Mouse (Mus musculus): ENCODE data around the gene Siva1.

The Siva1 gene

DNA sequence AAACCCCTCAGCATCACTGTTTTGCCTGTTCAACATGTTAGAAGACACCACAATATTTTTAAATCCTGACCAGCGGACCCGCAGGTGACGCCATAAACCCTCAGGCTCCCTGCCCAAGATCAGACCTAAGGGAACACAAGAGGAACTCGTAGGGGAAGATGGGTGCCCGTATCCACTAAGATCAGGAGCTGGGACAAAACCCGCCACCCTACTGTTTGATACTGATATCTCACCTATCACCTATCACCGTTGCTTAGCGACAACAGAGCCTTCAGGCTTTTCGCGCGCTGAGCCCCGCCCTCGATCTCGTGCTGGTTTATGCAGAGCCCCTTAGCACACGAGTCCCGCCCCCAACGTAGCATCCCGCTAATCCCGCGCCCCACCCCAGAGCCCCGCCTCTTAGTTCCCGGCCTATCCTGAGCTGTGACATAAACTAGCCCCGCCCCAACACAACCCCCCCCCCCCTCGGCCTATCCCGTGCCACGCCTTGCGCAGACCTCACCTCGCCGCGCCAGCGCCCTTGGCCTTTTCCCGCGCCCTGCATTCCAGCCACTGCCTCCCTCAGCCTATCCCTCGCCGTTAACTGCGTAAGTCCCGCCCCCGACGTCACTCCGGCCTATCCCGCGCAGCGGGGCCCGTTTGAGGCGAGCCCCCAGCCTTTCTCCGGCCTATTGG, at the start of gene Siva1:
Gene Siva1 (plus strand): TSS at position 500 of the 675 bp plus-strand sequence.
- DNase-seq (ENCODE audit: low spot score): peak; percentile 95

DNA sequence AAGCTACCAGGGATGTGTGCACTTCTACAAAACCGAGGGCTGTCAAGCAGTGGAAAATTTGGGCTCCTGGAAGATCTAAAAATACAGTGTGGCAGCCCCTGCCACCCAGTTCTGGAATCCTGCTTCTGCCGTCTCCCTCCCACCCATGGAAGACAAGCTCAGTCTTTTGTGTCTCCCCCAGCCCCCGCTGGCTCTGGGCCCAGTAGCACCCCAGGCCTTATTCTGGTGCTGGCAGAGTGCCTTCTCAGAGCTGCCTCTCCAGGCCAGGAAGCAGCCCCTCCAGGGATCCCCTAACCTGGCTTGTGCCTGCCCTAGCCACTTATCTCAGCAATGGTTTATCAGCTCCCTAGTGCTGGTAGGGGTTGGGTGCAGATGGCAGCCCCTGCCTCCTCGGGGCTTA, 49.5 kb upstream of the Siva1 start:
- no peak for DNase-seq (ENCODE audit: low spot score)

DNA sequence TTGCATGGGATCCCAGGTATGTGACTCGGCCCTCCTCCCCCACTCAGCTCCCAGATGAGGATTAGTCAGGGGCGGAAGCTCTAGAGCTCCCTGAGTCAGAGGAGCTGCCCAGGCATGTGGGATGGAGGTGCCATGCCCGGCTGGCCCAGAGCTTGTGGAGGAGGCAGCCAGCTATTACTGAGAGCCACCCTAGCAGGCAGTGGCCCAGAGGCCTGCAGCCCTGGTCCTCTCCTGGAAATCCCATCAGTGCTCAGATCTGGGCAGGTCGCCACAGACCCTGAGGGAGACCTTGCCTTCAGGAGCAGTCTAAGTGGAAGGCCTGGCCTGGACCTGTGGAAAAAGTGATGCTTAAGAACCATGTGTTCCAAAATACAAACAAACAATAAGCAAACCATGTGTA, 48.9 kb upstream of the Siva1 start:
- DNase-seq (ENCODE audit: low spot score): no peak

DNA sequence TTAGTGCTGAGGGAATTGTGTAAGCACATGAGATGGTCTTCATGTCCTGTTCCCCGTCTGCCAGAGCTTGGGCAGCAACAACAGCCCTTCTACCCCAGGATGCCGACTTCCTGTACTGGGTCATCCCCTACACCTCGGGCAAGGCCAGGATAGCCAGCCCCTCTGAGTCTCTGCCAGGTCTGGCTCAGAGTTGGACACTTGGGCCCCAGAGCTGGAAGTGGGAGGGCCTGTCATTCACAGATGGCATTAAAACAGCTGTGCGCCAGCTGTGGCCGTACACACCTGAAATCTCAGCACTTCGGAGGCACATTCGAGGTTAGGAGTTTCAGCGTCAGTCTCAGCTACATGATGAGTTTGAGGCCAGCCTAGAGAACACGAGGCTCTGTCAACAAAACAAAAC, 48.0 kb upstream of the Siva1 start:
- DNase-seq (ENCODE audit: low spot score): no peak

DNA sequence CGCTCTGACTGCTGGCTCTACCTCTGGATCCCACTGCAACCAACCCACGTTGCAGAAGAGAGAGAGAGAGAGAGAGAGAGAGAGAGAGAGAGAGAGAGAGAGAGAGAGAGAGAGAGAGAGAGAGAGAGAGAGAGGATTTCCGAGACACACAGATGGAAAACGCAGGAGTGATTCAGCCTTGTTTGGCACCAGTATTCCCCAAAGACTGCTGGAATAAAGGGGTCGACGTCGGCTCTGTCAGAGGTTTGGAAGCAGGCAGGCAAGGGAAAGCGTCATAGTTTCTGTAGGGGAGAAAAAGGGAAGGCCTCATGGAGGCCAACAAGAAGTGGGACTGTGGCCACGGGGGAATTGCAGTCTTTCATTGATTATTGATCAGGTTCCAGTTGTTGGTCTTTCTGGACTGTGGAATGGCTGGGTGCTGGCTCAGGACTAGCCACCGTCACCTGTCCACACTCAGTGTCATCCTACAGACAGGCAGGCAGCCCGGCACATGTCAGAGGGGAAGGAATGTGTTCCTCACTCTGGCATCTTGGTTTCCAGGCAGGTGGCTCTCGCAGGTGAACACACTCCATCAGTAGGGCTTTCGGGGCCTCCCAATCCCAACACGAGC, 47.5 kb upstream of the Siva1 start:
- no peak for DNase-seq (ENCODE audit: low spot score)

DNA sequence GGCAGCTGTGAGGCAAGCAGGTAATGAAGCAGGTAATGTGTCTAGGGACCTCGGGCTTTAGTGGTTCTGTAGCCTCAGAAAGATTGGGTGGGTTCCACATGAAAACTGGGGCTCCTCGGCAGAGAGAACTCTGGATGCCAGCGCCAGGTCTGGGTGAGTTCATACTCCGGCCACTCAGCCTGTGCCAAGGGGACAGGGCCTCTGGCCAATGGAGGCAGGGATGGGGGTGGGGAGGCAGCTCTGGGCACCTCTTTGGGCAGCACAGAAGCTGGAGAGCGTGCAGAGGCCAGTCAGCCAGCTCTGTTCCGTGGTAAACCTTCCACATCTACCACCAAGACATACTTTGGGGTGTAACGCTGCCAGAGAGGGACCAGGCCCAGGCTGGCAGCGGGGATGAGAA, 46.9 kb upstream of the Siva1 start:
- DNase-seq (ENCODE audit: low spot score): no peak

DNA sequence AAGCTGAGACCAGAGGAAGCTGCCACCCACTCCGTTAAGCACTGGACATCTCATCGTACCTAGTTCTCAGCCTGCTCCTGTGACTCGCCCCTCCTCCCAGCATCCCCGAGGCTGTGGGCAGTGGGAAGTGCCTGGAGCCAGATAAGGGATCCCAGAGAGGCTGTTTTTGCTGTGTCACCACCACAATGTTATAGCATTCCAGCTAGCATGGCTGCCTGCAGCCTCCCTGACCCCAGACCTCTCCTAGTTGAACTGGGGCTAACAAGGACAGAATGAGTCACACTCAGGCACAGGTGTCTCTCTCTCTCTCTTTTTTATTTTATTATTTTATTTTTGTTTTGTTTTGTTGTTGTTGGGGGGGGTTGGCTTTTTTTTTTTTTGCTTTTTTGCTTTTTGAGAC, 45.3 kb upstream of the Siva1 start:
- no peak for DNase-seq (ENCODE audit: low spot score)

DNA sequence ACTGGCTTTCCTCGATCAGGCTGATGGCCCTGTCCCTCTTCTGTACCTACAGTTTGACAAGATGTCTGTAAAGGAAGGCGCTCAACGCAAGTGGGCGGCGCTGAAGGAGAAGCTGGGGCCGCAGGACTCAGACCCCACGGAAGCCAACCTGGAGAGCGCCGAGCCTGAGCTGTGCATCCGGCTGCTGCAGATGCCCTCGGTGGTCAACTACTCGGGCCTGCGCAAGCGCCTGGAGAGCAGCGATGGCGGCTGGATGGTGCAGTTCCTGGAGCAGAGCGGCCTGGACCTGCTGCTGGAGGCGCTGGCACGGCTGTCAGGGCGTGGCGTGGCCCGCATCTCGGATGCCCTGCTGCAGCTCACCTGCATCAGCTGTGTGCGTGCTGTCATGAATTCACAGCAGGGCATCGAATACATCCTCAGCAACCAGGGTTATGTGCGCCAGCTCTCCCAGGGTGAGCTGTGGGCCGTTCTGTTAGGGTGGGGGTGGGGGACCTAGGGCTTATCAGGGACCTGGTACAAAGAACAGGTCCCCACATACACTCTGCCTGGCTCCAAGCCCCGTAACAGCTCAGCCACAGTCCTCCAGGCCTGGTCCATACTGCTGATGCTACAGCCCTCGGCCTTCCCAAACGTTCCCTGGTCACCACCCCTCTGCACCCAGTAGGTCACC, 44.4 kb upstream of the Siva1 start:
- DNase-seq (ENCODE audit: low spot score): no peak

DNA sequence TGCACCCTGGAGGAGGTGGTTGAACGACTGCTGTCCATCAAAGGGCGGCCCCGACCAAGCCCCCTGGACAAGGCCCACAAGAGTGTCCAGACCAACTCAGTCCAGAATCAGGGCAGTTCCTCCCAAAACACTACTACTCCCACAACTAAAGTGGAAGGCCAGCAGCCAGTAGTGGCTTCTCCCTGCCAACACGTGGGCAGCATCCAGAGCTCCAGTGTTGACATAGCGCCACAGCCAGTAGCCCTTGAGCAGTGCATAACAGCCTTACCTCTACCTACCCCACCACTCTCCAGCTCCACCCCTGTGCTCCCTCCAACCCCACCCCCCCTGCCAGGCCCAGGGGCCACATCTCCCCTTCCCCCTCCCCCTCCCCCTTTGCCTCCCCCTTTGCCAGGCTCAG, 40.5 kb upstream of the Siva1 start:
- DNase-seq (ENCODE audit: low spot score): no peak

DNA sequence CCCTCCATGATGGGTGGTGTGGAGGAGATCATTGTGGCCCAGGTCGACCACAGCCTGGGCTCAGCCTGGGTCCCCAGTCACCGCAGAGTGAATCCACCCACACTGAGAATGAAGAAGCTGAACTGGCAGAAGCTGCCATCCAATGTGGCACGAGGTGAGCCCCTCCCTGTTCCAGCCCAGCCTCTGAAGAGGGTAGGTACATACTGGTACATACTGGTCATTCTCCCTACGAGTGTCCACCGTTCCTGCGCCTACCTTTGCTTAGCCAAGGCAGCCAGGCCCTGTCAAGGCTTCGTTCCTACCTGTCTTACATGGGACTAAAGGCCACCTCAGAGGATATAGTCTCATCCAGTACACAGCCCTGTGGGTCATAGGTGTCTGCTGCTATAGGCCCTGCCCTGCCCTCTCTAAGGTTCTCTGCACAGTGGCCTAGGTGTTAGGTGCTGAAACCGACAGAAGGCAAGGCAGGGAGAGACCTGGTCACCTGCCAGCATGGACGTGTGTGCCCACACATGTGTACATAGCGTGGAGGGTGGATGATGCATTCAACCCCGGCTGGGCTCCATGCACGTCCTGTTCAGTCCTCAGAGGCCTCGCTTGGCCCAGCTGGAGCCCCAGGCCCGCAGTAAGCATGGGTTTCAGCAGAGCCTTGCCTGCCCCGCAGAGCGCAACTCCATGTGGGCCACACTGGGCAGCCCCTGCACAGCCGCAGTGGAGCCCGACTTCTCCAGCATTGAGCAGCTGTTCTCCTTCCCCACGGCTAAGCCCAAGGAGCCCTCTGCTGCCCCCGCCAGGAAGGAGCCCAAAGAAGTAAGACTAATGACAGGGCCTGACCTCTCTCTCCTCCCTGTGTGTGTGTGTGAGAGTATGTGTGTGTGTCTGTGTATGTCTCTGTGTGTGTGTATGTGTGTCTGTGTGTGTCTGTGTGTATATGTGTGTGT, 39.5 kb upstream of the Siva1 start:
- no peak for DNase-seq (ENCODE audit: low spot score)

DNA sequence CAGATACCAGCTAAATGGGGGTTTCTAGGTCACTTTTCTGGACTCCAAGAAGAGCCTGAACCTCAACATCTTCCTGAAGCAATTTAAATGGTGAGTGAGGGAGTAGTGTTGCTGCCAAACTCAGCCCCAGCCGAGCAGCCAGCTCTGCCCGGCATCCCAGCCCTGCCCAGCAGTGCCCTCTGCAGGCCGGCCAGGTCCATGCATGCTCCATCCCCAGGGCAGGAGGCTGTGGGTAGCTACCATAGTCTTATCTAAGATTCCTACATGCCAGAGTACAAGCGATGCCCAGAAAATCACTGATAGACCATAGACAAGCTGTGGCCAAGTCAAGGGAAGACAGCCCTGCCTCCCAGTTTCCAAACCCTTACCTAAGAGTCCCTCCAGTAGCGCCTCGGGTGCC, 38.7 kb upstream of the Siva1 start:
- peak; percentile 36 for DNase-seq (ENCODE audit: low spot score)

DNA sequence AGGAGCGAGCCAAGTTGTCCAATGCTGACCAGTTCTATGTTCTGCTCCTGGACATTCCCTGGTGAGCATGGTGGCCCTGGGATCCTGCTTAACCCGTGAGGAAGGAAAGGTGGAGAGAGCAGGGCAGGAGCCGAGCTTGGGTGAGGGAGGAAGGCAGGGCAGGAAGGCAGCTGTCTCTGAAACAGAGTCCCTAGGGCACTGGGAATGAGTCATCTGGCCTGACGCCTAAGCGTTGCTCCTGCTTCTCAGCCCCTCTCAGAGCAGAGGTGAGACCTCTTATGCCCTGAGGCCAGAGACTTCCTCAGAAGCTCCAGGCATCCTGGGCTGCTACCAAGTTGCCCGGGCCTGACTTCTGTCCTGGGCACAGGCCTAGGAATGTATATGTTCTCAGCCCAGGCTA, 37.5 kb upstream of the Siva1 start:
- DNase-seq (ENCODE audit: low spot score): no peak

DNA sequence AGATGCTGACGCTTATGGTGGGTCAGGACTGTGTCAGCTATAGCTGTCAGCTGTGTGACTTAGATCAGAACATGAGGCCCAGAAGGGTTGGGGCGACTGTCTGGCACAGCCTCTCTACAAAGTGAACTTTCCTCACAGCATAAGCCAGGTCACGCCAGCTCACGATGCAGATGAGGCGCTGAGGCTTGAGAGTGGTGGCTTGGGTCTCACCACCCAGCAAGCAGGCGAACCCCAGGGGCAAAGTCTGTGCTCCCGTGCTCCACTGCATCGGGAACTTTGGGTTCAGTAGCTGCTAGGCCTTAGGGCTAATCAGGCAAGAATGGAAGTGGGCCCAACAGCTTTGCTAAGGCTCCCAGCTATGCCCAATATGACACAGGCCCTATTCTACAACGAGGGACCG, 35.4 kb upstream of the Siva1 start:
- no peak for DNase-seq (ENCODE audit: low spot score)

DNA sequence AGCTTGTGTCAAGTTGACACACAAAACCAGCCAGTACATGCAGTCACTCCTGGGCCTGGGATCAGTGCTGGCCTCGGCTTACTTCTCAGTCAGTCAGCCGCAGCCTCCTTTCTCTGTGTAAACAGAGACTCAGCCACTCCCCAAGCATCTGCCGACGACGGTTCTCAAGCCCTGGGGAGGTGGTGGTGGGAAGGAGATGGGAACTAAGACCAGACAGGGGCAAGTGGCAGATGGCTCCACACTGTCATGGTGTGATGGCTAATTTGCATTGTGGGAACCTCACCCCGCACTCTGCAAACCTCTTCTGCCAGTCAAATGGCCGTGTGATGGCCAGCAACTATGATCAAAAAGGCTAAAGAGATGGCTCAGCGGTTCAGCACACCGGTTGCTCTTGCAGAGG, 27.8 kb upstream of the Siva1 start:
- DNase-seq (ENCODE audit: low spot score): no peak

DNA sequence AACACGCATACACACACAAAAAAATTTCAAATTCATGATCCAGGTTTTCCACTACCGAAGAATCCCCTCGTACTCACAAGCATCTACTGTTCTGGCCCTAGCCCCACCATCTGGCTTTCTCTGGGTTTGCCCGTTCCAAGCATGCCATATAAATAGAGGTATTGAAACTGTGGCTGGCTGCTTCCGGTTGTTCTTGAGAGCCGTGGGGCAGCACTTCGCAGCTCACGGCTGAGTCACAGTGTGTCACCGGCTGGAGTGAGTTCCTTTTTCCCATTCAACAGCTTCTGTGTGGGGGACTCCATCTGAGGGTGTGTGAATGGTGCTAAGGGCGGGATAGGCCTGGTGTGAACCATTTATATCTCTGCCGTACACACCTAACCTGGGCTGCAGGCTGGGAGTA, 27.3 kb upstream of the Siva1 start:
- DNase-seq (ENCODE audit: low spot score): peak; percentile 25

DNA sequence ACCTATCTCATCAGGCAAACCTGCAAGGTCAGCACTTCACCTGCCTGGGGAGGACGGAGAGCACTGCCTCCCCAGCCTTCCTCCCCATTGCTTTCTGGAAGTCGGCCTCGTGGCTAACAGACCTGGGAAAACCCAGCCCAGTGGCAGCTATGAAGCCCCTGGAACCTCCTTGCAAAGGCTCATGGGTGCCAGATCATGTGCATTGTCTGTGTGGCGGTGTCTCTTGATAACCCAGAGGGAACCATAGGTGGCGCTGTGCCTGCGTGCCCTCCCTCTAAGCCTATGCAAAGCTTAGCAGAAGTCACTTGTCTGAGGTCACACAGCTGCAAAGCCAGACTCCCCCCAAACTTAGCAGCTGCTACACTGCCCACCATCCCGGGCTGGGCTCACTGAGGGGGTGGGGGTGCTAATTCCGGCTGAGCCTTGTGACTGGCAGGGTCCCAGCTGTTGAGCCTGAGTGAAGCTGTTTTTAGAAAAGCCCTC, 26.5 kb upstream of the Siva1 start:
- peak; percentile 52 for DNase-seq (ENCODE audit: low spot score)

DNA sequence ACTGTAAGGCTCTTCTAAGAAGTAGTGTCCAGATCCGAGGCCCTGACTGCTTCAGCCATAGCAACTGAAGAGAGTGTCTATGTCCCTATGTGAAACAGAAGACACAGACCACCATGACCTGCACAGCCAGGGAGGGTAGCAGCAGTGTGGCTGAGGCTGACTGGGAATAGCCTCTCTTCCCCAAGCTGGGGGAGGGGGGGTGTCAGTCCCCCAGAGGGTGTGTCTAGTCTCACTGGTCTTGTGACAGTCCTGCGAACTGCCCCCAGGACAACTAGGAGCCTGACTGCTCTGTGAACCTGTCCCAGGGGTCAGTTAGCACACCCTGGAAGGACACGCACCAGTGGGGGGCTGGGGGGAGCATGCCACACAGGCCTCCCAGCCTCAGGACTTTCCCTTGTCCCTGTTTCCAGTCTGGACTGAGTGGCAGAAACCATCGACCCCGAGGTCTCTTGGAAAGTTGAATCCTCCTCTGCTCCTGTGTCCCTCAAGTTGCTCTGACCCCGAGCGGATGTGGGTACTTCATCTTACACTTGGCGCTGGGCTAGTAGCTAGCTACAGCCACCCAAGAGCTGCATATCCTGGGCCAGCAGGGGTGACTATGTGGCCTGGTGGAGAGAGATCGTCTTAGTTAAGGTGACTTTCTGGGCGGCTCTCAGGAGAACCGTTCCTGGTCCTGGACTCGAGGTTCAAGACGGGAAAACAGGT, 25.3 kb upstream of the Siva1 start:
- DNase-seq (ENCODE audit: low spot score): no peak

DNA sequence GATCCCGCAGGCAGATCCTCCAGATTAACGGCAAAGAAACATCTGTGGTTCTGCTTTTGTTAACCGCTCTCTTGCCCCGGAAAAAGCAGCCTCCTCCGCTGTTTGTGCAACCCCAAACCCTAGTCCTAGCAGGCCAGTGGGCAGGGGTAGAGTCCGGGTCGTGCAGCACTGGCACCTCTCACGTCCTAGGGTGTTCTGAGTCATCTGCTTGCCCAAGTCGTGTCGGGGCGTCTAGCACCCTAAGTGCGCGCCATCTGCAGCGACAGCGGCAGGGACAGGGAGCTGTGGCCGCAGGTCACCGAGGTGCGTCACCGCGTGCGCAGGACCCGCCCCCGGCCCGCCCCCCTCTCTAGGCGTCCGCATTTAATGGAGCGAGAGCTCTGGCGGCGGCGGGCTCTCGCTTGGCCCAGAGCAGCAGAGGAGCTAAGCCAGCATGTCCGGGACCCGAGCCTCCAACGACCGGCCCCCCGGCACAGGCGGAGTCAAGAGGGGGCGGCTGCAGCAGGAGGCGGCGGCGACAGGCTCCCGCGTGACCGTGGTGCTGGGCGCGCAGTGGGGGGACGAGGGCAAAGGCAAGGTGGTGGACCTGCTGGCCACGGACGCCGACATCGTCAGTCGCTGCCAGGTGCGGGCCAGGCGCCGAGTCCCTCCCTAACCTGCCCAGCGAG, 24.7 kb upstream of the Siva1 start, which contains the start of gene Adssl1:
Gene Adssl1 (plus strand): TSS at position 360 of the 668 bp plus-strand sequence.
- no peak for DNase-seq (ENCODE audit: low spot score)

DNA sequence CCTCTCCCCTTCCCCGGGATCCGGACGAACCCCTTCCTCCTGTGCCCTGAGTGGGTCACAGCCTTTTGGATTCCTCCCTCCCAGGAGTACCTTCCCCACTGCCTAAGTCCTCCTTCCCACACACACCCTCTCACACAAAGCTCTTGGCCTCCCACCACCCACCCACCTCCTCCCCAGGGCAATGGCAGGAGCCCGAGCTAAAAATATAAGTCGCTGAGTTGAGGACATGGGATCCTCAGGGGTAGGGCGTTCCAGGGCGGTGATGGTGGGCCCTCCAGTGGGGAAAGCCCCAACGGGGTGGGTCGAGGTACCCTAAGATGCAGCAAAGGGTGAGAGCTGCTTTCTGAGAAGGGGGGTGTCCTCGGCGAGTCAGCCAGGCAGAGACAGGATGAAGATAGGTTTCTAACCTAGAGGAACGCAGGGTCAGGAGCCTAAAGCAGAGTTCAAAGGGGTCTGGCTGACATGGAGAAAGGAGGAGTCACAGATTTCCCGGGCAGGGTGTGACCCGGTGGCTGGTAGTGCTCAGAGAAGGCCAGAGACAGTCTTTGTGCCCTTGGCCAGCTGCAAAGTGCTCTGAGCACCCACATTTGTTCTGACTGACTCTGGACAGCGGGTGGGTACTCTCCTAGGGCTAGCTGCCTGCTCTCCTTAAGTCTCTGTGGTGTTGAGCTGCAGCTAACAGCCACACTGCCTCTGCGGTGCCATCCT, 24.0 kb upstream of the Siva1 start:
- no peak for DNase-seq (ENCODE audit: low spot score)

DNA sequence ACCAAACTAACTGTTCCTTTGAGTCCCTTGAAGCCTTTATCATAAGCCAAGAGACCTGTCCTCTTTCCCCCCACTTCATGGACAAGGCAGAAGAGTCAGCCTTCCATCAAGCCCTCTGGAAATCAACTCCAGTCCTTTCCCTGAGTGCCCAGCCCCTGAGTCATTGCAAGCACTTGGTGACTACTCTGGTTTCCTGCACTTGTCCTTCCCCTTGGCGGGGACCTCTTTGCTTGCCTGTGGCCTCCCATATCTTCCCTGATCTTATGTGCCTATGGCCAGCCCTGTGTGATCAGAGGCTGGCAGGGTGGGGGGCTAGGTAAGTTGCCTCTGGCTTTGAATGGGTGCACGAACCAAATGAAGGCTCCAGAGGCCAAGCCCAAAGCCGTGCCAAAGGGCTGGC, 22.6 kb upstream of the Siva1 start:
- no peak for DNase-seq (ENCODE audit: low spot score)

Measured in spleen, adult 12 weeks (tissue).